Mouse (Mus musculus) fibroblast of lung, adult 2 months (primary cell): ENCODE measurements around the gene Adamtsl3.

Experiments
- DNase-seq: peaks from one replicate; pipeline ENCODE4 v3.0.0-alpha.2; 2011; ENCODE audit warnings: low read depth

The Adamtsl3 gene

GRCm38 (mm10) chr7:82648353-82649080 is 313.0 kb downstream of the Adamtsl3 start, which contains the start of the genes Saxo2 and Efl1:
Saxo2 (minus strand) TSS chr7:82648528.
Efl1 (plus strand) TSS chr7:82648614.
- DNase-seq = peak; percentile 73

GRCm38 (mm10) chr7:82649081-82649445 is 313.6 kb downstream of the Adamtsl3 start:
- no peak for DNase-seq
